Mouse (Mus musculus) embryo, embryonic 10.5 days (tissue): Measurements from ENCODE around the gene Rangap1.
A peak's percentile ranks its signal among the peaks of the same experiment; 100 is the strongest.
"Not testable (repeated sequence)": the region's sequence is repeated elsewhere in the genome, so short reads cannot be mapped to it uniquely, and the experiment has no call there.

Experiments
- DNase-seq: peaks from one replicate; pipeline ENCODE4 v3.0.0-alpha.2; 2015; ENCODE audit warnings: low spot score

The Rangap1 gene

DNA sequence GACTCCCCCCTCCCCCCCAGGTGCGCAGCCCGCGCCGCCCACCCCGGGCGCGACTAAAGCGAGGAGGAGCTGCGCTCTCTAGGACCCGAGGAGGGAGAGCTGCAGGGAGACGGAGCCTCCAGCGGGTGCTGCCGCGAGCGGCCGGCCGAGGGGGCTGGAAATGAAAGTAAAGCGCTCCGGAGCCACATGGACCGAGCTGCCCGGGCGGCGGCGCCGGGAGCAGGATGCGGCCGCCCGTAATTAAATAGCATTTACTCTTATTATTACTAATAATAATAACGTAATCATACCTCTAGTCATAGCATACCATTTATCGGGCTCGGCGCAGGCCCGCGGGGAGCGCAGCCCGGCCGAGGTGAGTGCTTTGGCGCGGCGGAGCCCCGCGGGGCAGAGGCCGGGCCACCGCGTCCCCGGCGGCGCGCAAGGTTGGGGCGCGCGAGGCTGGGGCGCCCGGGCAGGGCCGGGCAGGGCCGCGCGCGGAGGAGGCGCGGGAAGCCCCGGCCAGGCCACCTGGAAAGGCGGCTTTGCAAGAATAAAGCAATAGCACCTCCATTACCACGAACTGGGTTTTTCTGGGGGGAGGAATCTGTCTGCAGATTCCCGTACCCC lies at the start of gene Rangap1, which contains the start of gene Zc3h7b:
Rangap1 (minus strand) TSS at position 539 of the 609 bp plus-strand sequence.
Zc3h7b (plus strand) TSS at position 66 of the 609 bp plus-strand sequence.
- DNase-seq, result peak; percentile 83

DNA sequence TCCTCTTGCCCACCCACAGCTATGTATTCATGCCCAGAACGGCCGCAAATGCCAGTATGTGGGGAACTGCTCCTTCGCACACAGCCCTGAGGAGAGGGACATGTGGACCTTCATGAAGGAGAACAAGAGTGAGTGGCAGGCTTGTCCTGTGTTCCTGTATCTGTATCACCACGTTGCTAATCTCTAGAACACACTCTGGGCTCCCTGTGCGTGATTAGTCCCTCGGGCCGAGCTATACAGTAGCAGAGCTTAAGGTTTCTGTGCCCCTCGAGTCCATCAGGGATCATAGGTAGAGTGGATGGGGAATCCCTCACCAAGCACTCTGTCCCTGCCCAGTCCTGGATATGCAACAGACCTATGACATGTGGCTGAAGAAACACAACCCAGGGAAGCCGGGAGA lies 47.1 kb upstream of the Rangap1 start:
- no peak for DNase-seq

DNA sequence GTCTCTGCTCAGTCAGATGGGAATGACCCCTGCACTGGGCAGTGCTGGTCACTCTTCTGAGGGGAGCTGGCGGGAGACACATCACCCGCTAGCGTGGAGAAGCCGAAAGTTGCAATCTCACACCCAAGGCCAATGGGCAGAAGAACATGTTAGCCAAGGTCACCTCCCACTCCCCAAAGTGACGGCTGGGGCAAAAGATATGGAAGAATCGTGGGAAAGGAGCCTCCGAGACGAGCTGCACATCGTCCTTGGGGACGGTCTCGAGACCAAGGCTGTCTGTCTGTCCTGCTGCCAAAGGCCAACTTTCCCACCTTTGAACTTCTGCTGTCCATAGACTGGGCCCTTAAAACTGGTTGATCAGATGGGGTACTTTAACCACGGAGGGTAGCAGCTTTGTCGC lies 42.2 kb upstream of the Rangap1 start:
- DNase-seq, result no peak

DNA sequence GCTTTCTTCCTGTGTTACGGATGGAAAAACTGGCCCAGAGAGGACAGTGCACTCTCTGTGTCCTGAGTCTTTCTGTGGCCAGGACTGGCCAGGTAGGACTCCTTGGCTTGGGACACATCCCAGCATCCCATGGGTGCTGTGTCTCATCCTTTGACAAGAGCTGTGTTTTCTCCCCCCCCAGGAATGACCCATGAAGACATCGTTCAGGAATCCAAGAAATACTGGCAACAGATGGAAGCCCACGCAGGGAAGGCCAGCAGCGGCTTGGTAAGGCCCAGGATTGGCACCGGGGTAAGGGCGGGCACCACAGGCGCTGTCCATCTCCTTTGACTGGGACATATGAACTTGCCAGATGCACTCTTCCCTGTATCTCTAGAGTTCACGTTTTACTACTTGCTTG lies 40.4 kb upstream of the Rangap1 start:
- no peak for DNase-seq

DNA sequence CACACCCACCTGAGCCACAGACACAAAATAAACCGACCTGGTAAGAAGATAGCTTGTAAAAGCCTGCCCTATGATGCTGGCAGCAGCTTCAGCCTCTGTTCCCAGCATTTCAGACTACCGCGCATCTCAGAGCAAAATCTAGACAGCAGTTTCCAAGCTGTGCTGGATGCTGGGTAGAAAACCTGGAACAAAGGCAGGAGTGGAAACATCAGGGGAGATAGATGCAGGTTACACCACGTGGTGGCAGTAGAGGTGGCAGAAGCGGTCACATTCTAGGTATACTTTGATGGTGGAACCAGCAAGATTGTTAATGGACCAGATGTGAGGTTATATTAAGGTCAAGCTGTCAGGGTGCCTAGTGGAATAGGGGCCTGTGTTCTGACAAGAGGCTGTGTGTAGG lies 39.4 kb upstream of the Rangap1 start:
- DNase-seq, result peak; percentile 23

DNA sequence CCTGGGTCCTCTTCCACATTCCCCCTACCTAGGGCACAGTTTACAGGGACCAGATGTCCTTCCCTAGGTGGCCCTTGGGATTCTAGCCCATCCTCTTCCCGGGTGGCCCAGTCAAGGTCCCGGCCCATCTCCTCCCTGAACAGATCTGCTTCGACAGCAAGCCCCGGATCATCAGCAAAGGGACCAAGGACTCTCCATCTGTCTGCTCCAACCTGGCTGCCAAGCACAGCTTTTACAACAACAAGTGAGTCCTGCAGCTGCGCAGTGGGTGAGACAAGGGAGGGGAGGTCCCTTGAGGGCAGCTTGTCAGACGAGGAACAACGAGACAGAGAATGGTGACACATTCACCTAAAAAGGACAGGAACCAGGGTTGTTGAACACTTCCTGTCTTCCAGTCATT lies 36.5 kb upstream of the Rangap1 start:
- DNase-seq, result no peak

DNA sequence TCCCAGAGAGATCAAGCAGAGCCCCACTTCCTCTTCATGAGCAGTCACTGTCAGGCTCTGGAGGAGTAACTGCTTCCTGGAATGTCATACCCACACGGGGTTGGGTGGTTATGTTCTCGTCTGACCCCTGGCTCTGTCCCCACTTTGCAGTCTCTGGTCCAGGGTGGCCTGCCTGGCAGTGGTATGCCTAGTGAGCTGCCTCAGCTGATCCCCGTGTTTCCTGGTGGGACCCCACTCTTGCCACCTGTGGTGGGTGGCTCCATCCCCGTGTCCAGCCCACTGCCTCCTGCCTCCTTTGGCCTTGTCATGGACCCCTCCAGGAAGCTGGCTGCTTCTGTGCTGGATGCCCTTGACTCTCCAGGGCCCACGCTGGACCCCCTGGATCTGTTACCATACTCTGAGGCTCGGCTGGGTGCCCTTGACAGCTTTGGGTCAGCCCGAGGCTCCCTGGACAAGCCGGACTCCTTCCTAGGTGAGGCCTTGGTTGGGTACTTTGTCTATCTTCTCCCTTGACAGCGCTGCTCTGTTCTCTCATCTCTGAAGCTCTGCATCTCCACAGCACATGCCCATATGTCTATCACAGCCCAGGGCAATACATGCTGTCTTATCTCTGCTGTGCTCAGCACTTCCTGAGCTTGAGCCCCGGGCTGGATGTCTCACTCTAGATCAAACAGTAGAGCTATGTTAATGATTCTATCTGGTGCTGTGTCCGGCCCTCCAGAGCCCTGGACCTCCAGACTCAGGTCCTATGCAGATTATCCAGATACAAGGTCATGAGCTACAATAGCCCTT lies 31.5 kb upstream of the Rangap1 start:
- no peak for DNase-seq

DNA sequence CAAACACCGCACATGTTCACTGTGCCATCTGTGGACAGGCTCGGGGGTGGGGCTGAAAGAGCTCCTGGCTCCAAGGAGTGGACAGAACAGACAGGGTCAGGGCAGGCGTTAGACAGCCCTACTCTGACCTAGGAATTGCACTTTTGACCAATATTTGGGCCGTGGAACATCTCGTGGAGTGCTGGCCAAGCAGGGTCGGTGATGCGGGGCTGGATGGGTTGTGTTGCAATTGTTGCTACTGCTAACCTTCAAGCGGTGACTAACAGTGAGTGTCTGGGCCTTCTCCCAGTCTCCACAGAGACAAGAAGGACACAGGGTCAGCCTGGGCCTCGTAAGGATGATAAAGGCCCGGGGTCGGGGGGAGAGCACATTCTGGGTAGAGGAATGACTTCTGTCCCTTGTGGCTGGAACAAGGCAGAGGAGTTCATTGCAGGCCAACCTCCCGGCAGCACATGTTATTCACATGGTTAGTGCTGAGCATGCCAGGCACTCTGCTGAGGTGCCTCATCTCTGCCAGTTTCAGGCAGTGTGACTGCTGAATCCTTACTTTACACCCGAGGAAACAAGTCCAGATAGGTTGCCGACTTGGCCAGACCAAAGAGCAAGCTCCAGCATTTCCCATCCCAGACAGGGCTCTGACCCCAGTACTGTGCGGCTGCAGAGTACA lies 29.3 kb upstream of the Rangap1 start:
- no peak for DNase-seq

DNA sequence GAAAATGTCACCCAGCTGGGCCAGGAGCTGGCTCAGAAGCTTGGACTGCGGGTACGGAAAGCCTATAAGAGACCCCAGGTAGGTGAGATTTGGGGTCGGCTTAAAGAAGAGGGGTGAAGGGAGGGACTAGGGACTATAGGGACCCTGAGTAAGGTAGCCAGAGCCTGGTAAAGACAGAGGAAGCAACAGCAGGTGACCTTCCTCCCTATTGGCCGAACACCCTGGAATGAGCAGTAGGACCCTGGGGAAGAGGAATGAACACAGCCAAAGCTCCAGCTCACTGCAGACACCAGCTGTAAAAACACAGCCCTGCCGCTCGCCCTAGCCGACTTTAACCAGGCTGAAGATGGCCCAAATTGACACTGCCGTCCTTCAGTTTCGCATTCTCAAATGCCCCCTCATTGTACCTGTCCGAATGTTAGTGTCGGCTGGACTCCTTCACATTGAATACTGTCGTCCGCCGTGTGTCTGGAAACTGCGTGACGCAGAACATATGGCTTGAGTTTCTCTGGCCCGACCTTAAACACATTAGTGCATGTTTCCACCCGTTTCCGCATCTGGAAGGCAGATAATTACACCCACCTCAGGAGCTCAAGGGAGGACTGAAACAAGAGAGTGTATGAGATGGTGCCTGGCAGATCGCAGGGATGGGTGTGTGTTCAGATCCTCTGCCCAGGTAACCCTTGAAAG lies 27.2 kb upstream of the Rangap1 start:
- DNase-seq, result peak; percentile 34

DNA sequence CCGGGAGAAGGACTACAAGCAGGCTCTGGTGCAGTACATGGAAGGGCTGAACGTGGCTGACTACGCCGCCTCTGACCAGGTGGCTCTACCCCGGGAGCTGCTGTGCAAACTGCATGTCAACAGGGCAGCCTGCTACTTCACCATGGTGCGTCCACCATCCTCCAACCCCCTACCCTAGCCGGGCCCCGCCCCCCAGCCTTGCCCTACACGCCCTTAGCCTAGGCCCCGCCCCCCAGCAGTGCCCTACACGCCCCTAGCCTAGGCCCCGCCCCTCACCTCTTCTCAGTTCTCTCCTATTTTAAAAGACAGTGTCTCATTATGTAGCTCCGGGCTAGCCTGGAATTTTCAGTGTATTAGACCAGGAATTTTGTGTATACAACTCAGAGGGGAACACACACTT lies 23.7 kb upstream of the Rangap1 start:
- DNase-seq, result peak; percentile 37

DNA sequence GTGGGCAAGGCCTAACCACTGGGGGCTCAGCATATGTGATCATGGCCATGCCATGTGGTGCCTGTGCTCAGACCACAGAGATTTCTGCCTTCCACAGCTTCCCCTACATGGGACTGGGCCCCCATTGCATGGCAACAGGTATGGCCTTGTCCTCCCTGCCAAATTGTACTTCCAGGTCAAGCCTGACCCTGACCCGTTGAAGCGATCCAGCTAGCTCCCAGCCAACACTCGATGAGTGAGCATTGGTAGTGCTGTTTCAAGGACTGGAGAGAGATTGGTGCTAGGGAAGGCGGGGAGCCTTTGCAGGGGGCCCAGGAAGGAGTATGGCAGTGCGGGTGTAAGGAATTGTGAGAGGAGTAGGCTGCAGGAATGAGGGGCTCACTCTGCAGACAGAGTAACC lies 21.1 kb upstream of the Rangap1 start:
- no peak for DNase-seq

DNA sequence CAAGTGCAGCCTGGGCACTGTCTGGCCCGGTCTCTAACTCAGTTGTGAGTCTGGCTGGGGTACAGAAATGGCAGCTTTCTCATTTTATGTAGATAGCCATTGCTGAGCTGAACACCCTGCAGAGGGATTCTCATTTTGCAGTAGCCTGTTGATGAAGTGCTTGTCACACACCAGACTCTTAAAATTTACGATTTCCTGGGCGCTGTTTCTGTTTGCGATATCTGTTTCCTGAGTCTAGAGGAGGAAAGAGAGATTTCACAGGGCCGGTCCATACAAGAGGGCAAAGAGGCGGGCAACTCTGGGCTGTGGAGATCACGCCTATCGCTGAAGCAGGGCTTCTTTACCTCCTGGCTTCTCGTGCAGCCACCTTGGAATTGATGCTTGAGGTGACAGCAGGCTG lies 20.3 kb upstream of the Rangap1 start:
- no peak for DNase-seq

DNA sequence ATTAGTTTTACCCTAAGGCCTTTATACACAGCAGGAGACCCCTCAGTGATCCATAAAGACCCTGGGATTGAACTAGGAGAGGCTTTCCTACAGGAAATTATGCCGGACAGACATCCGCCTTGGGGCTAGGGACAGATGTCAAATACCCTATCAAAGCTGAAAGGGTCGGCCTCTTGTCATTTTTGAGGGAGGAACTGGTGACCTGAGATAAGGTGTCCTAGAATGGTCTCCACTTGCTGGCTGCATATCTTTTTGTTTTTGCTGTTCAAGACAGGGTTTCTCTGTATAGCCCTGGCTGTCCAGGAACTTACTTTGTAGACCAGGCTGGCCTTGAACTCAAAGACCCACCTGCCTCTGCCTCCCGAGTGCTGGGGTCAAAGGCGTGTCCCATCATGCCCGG lies 19.2 kb upstream of the Rangap1 start:
- DNase-seq, result no peak

DNA sequence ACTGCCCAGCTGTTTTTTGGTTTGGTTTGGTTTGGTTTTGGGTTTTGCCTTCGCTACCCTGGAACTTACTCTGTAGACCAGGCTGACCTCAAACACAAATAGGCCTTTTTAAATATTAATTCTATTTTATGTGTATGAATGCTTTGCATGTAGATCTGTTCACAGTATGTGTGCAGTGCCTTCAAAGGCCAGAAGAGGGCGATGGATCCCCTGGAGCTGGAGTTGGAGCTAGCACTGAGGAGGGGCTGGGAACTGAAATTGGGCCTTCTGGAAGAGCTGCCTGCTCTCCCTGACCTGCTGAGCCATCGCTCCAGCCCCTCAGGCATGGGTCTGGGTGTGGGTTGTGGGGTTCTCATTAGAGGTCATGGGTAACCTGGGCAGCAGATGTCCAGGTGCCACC lies 16.6 kb upstream of the Rangap1 start:
- no peak for DNase-seq

DNA sequence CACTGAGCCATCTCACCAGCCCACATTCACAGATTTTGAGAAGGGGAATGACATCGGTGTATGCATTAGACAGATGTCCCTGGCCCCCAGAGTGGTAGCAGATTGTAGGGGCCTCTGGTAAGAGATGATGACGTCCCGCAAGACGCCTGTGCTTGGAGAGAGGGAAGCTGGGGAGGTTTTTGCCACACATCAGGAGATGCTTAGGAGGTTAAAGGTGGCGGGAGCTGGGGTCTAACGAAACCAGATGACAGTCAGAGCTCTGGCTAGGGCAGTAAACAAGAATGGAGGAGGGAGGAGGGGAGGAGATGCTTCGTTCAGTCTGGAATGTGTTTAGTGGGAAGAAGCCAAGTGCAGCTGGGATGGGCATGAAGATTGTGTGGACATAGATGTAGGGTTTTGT lies 16.1 kb upstream of the Rangap1 start:
- peak; percentile 47 for DNase-seq

DNA sequence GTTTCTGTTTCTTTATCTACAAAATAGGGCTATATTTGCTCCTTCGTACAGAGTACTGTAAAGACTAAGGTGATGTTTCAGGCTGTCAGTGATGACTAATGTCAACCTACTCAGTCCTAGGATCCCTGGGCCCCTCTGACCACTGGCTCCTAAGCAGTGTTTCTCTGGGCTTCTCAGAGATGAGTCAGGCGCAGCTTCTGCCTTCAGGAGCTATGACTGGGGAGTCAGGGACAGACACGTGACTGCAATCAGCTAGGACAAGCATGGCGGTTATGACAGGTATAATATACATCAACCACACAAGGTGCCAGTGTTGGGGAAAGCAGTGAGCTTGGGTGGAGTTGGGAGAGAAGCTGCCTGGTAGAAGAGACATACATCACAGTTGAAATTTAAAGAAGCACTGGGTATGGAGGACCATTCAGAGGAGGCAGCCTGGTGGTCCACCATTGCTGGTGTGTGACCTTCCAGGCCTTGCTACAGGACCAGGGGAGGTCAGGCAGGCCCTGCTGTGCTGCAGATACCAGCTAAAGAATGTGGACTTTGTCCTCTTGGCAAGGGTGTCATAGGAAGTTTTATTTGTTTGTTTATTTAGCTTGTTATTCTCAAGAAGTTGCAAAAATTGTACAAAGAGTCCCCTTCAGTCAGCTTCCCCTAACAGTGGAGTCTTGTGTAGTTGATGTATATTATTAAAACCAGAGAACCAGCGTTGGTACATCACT lies 15.2 kb upstream of the Rangap1 start:
- no peak for DNase-seq

DNA sequence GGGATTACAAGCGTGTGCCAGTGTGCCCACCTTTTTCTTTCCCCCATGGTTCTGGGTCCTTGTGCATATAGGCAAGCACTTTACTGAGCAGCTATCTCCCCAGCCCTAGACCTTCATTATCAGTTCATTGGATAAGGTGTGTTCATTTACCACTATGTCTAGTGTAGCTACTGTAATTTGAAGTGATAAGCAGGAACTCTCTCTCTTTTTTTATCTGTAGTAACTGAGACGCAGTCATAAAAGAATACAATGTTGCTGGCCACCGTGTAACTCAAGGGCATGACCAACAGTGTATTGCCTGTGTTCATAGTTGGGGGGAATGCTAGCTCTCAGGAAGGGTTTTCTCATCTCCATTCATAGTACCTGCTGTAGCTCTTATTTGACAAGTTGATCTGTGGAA lies 14.2 kb upstream of the Rangap1 start:
- no peak for DNase-seq

DNA sequence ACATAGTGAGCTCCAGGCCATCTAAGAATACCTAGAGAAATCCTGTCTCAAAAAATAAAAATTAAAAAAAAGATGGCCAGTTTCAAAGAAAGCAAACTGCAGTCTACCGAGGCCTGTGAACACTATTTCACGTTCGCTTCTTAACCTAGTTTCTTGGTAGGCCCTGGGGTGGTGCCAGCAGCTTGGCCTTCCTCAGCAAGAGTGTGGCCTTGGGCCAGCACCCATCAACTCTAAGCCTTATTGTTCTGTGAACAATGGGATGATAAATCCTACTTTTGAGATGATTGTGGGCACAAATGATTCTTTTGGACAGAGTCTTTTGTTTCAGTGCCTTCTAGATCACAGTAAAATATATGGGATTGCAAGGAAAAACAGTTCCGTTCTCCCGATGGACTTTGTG lies 13.4 kb upstream of the Rangap1 start:
- no peak for DNase-seq

DNA sequence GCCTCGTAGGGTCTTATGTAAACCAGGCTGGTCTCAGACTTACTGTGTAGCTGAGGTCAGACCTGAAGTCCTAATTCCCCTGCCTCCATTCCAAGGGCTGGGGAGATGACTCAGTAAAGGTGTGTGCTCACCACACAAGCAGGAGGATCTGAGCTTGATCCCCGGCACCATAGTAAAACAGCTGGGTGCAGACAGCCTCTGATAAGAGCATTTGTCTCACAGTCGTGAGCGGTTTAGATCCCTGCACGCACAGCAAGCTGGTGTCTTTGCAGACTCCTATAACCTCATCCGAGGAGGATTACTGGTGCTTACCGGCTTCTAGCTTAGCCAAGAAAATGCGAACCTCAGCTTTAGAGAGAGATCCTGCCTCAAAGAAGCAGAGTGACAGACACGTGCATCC lies 8.3 kb upstream of the Rangap1 start:
- no peak for DNase-seq

DNA sequence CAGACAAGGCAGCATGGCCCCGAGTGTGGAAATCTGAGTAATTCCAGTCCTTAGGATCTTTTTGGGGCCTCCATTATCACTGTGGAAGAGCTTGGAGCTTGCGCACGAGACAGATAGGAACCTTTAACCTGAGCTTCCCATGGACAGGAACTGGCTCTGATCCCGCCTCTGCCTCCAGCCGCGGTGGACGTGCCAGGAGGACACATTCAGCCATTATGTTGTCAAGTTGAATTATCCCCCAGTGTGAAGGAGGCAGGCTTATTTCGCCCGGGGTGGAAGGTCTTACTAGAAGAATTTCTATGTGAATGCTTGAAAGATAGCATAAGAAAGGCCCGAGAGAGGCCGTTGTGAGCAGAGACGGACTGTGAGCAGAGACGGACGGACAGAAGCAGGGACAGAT lies 4.4 kb upstream of the Rangap1 start:
- peak; percentile 51 for DNase-seq

DNA sequence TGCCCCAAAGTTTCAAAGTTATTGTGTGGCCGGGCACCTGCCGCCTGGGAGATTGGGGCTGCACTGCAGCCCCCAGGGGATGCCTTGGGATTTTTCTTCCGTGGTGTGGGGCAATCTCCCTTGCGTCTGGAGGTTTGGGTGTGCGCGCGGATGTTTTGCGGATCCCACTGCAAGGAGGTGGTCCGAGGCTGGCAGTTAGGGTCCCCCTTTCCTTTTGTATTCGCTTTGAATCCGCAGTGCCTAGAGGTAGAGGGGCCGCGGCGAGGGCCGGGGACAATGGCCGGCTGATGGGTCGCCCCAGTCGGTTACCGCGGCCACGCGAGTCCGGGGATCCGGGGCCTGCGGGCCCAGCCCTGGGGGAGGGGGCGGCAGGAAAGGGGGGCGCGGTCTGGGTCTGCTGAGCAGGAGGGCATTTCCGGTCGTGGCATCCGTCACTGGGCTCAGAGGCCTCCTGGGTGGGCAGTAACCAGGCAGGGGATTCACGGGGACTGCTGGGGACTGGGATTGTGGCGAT lies 328 bp upstream of the Rangap1 start:
- DNase-seq, result peak; percentile 81

DNA sequence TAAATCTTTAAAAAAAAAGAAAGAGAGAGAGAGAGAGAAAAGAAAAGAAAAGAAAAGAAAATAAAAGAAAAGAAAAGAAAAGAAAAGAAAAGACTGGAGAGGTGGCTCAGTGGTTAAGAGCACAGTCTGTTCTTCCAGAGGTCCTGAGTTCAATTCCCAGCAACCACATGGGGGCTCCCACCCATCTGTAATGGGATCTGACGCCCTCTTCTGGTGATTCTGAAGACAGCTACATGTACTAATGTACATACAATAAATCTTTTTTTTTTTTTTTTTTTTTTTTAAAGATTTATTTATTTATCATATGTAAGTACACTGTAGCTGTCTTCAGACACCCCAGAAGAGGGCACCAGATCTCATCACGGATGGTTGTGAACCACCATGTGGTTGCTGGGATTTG lies 3.0 kb downstream of the Rangap1 start:
- not testable (repeated sequence) for DNase-seq
